Mouse (Mus musculus) embryonic facial prominence, embryonic 14.5 days (tissue): ENCODE data around the gene Mthfd2l. TPM values are rescaled to one million over a fixed set of nuclear protein-coding genes. Genes with fewer than 3 reads are reported as not detected.

Experiments
- ATAC-seq: fragments of 200-750 bp; cut with Nextera tagmentation; 2 replicates; pipeline ENCODE4 v1.8.0; 2017; ENCODE audit warnings: low read depth, moderate number of reproducible peaks, moderate TSS enrichment
- DNase-seq: peaks from one replicate; pipeline ENCODE4 v3.0.0-alpha.2; 2015; ENCODE audit warnings: low spot score
- H3K27ac ChIP-seq: fragments of 300-500 bp; sonication (generic); replicated peaks from 2 replicates; pipeline ENCODE4 v1.5.1; 2014; ENCODE audit warnings: low read depth, mild to moderate bottlenecking, low read length, moderate library complexity
- H3K27me3 ChIP-seq: fragments of 300-500 bp; sonication (generic); replicated peaks from 2 replicates; pipeline ENCODE4 v1.6.1; 2014; ENCODE audit warnings: low read length; ENCODE audit not compliant: control insufficient read depth, insufficient read depth
- H3K36me3 ChIP-seq: fragments of 300-500 bp; sonication (generic); 2 replicates; pipeline ENCODE4 v1.6.1; 2014; ENCODE audit warnings: low read length, mixed read lengths; ENCODE audit not compliant: control insufficient read depth, insufficient read depth
- H3K4me1 ChIP-seq: fragments of 300-500 bp; sonication (generic); 2 replicates; pipeline ENCODE4 v1.6.1; 2014; ENCODE audit warnings: antibody characterized with exemption, low read length; ENCODE audit not compliant: control insufficient read depth, insufficient read depth
- H3K4me2 ChIP-seq: fragments of 300-500 bp; sonication (generic); 2 replicates; pipeline ENCODE4 v1.6.1; 2014; ENCODE audit warnings: low read depth, mild to moderate bottlenecking, low read length, moderate library complexity, mixed read lengths
- H3K4me3 ChIP-seq: fragments of 300-500 bp; sonication (generic); 2 replicates; pipeline ENCODE4 v1.5.1; 2014; ENCODE audit warnings: low read depth, mild to moderate bottlenecking, low read length
- H3K9ac ChIP-seq: fragments of 300-500 bp; sonication (generic); 2 replicates; pipeline ENCODE4 v1.6.1; 2014; ENCODE audit warnings: low read depth, mild to moderate bottlenecking, low read length, moderate library complexity, mixed read lengths
- H3K9me3 ChIP-seq: fragments of 300-500 bp; sonication (generic); 2 replicates; pipeline ENCODE4 v1.6.1; 2016; ENCODE audit warnings: low read length; ENCODE audit not compliant: control insufficient read depth
- WGBS: fragments of 180-500 bp; shearing (Covaris S2); extraction: QIAGEN DNeasy Blood & Tissue Kit; methylation state at CpG from one replicate; pipeline ENCODE4 v1.1.7; 2014; 5-methylcytosine and 5-hydroxymethylcytosine counted together
- polyA plus RNA-seq: library from polyadenylated mRNA; unstranded; fragments of >200 nt; fragmentation: Nextera tagmentation; extraction: Ambion mirVana; gene quantifications from 2 replicates; pipeline ENCODE4 v1.2.1, GENCODE M21; 2014

Gene Mthfd2l
- polyA plus RNA-seq, 1 experiment from 2014 or later: 43.1 TPM

- no peaks in the 10 kb centered on the region for H3K9me3 ChIP-seq
- DNase-seq (no peak), ATAC-seq (no peak)
- WGBS: 85% methylated on average over 8 of the region's 8 CpGs
- H3K27ac ChIP-seq: no peak overlapping the region
- H3K4me2 ChIP-seq: no peak overlapping the region
- no peak overlapping the region for H3K4me3 ChIP-seq
- no peaks in the 10 kb centered on the region for H3K36me3 ChIP-seq
- H3K4me1 ChIP-seq: no peaks in the 10 kb centered on the region
- no peaks in the 10 kb centered on the region for H3K27me3 ChIP-seq
- no peak overlapping the region for H3K9ac ChIP-seq
Measured at GRCm38 (mm10) chr5:91023114-91023513, 92.2 kb downstream of the Mthfd2l start.

- 81% methylated on average over 6 of the region's 6 CpGs for WGBS
Measured at GRCm38 (mm10) chr5:91027164-91027563, 96.2 kb downstream of the Mthfd2l start, which contains the start of gene Epgn. Gene Epgn, plus strand, starts transcription at chr5:91027464.

GRCm38 (mm10) chr5:91027840-91028239, 96.9 kb downstream of the Mthfd2l start:
- H3K27me3 ChIP-seq: no peaks in the 10 kb centered on the region
- H3K36me3 ChIP-seq: no peaks in the 10 kb centered on the region
- H3K9me3 ChIP-seq: no peaks in the 10 kb centered on the region
- no peak for DNase-seq
- no peak overlapping the region for H3K4me3 ChIP-seq
- no peaks in the 10 kb centered on the region for H3K4me1 ChIP-seq
- H3K4me2 ChIP-seq: no peak overlapping the region
- ATAC-seq: no peak
- 70% methylated on average over 1 of the region's 1 CpGs for WGBS
- H3K27ac ChIP-seq: no peak overlapping the region
- no peak overlapping the region for H3K9ac ChIP-seq

More at GRCm38 (mm10) chr5:91027164-91027563, 96.2 kb downstream of the Mthfd2l start, which contains the start of gene Epgn:
- Histone ChIP-seq H3K36me3 (no peaks in the 10 kb centered on the region), H3K27ac (no peak within 1 kb of the TSS), H3K4me1 (no peaks in the 10 kb centered on the region), H3K4me3 (no peak within 1 kb of the TSS), H3K4me2 (no peak within 1 kb of the TSS), H3K27me3 (no peaks in the 10 kb centered on the region), H3K9me3 (no peaks in the 10 kb centered on the region), H3K9ac (no peak within 1 kb of the TSS)
- no peak for ATAC-seq
- DNase-seq: peak; percentile 36

GRCm38 (mm10) chr5:91030629-91031028, 99.7 kb downstream of the Mthfd2l start:
- WGBS: 92% methylated on average over 2 of the region's 2 CpGs
- ATAC-seq: no peak
- DNase-seq: no peak

GRCm38 (mm10) chr5:91035341-91035740, 104.4 kb downstream of the Mthfd2l start:
- Histone ChIP-seq H3K4me1 (no peaks in the 10 kb centered on the region), H3K9me3 (no peaks in the 10 kb centered on the region), H3K4me3 (no peak overlapping the region), H3K9ac (no peak overlapping the region), H3K4me2 (no peak overlapping the region), H3K27me3 (no peaks in the 10 kb centered on the region), H3K27ac (no peak overlapping the region), H3K36me3 (no peaks in the 10 kb centered on the region)
- DNase-seq (no peak), ATAC-seq (no peak)
- WGBS: 59% methylated on average over 2 of the region's 2 CpGs

More at GRCm38 (mm10) chr5:91030629-91031028, 99.7 kb downstream of the Mthfd2l start:
- Histone ChIP-seq H3K4me2 (no peak overlapping the region), H3K4me3 (no peak overlapping the region), H3K36me3 (no peaks in the 10 kb centered on the region), H3K27me3 (no peaks in the 10 kb centered on the region), H3K4me1 (no peaks in the 10 kb centered on the region), H3K27ac (no peak overlapping the region), H3K9ac (no peak overlapping the region), H3K9me3 (no peaks in the 10 kb centered on the region)

- no peak for ATAC-seq
- no peaks in the 10 kb centered on the region for H3K36me3 ChIP-seq
- DNase-seq: no peak
Measured at GRCm38 (mm10) chr5:91036628-91037027, 105.7 kb downstream of the Mthfd2l start.

GRCm38 (mm10) chr5:91037756-91038155, 106.8 kb downstream of the Mthfd2l start:
- no peak overlapping the region for H3K4me2 ChIP-seq
- 52% methylated on average over 2 of the region's 2 CpGs for WGBS
- no peak overlapping the region for H3K27ac ChIP-seq
- DNase-seq (no peak), ATAC-seq (no peak)
- no peaks in the 10 kb centered on the region for H3K9me3 ChIP-seq
- no peak overlapping the region for H3K9ac ChIP-seq
- H3K36me3 ChIP-seq: no peaks in the 10 kb centered on the region
- H3K27me3 ChIP-seq: no peaks in the 10 kb centered on the region
- no peaks in the 10 kb centered on the region for H3K4me1 ChIP-seq
- no peak overlapping the region for H3K4me3 ChIP-seq

More at GRCm38 (mm10) chr5:91036628-91037027, 105.7 kb downstream of the Mthfd2l start:
- Histone ChIP-seq H3K4me1 (no peaks in the 10 kb centered on the region), H3K4me3 (no peak overlapping the region), H3K9ac (no peak overlapping the region), H3K4me2 (no peak overlapping the region), H3K9me3 (no peaks in the 10 kb centered on the region), H3K27ac (no peak overlapping the region), H3K27me3 (no peaks in the 10 kb centered on the region)
- WGBS: 76% methylated on average over 4 of the region's 4 CpGs

GRCm38 (mm10) chr5:91038547-91038946, 107.6 kb downstream of the Mthfd2l start:
- no peaks in the 10 kb centered on the region for H3K9me3 ChIP-seq
- H3K4me3 ChIP-seq: no peak overlapping the region
- DNase-seq (peak; percentile 92), ATAC-seq (peak; percentile 95)
- no peaks in the 10 kb centered on the region for H3K4me1 ChIP-seq
- H3K36me3 ChIP-seq: no peaks in the 10 kb centered on the region
- no peaks in the 10 kb centered on the region for H3K27me3 ChIP-seq
- no peak overlapping the region for H3K4me2 ChIP-seq
- no peak overlapping the region for H3K9ac ChIP-seq
- WGBS: 12% methylated on average over 2 of the region's 2 CpGs
- H3K27ac ChIP-seq: no peak overlapping the region

- ATAC-seq (peak; percentile 14; the same call in 1 of the 2 replicates), DNase-seq (no peak)
- H3K4me1 ChIP-seq: no peaks in the 10 kb centered on the region
- H3K4me2 ChIP-seq: no peak overlapping the region
- H3K9me3 ChIP-seq: no peaks in the 10 kb centered on the region
- no peaks in the 10 kb centered on the region for H3K36me3 ChIP-seq
- H3K9ac ChIP-seq: no peak overlapping the region
- no peak overlapping the region for H3K27ac ChIP-seq
- no peak overlapping the region for H3K4me3 ChIP-seq
- WGBS: 75% methylated on average over 2 of the region's 2 CpGs
- no peaks in the 10 kb centered on the region for H3K27me3 ChIP-seq
Measured at GRCm38 (mm10) chr5:91038963-91039362, 108.0 kb downstream of the Mthfd2l start.
